Mouse (Mus musculus): ENCODE results near the gene Stxbp5.

- TF ChIP-seq MAFK (IDR thresholded peaks at IDR 0.05; ENCODE audit: insufficient read depth, low read depth, low read length) (no peak), CHD2 (IDR thresholded peaks at IDR 0.05; ENCODE audit: low read depth, low read length) (no peak)
These were observed 114.4 kb downstream of the Stxbp5 start for GRCm38 (mm10) chr10:9786461-9786860.

Measured in ES-E14 (cell line).